Mouse (Mus musculus) megakaryocyte, embryonic 14.5 days (primary cell): ENCODE measurements at regions not wholly inside any gene's neighbourhood (a gene's known extent, or its start where the extent isn't known, plus 50 kb on each side); places are given as distances from the start of the nearest gene placed in this dataset.
"Not testable (repeated sequence)": the region's sequence is repeated elsewhere in the genome, so short reads cannot be mapped to it uniquely, and the experiment has no call there.

Source experiments
- H3K27me3 ChIP-seq: replicated peaks from 2 replicates; pipeline ENCODE3; 2012; ENCODE audit warnings: inconsistent platforms
- H3K36me3 ChIP-seq: replicated peaks from 2 replicates; pipeline ENCODE3; 2012; ENCODE audit warnings: low read length, inconsistent platforms, mixed read lengths
- H3K4me1 ChIP-seq: 2 replicates; pipeline ENCODE4 v1.6.1; 2012; ENCODE audit warnings: inconsistent platforms
- H3K4me3 ChIP-seq: replicated peaks from 2 replicates; pipeline ENCODE3; 2012; ENCODE audit warnings: moderate library complexity, mild to moderate bottlenecking, inconsistent platforms
- H3K9me3 ChIP-seq: 2 replicates; pipeline ENCODE4 v1.6.1; 2012; ENCODE audit warnings: inconsistent platforms
- FLI1 ChIP-seq: IDR thresholded peaks from 2 replicates; pipeline ENCODE4 v1.6.1; 2012; ENCODE audit warnings: low read length, inconsistent platforms, mixed read lengths
- GATA1 ChIP-seq: IDR thresholded peaks from 3 replicates; pipeline ENCODE4 v1.6.1; 2012; ENCODE audit warnings: mixed read lengths, low read length, inconsistent platforms, borderline replicate concordance

GRCm38 (mm10) chr5:77909218-77909617 lies 501.4 kb upstream of the Igfbp7 start:
- TF ChIP-seq FLI1 = no peak
- no peak for TF ChIP-seq GATA1
- no peaks in the 10 kb centered on the region for H3K36me3 ChIP-seq
- H3K4me1 ChIP-seq = no peaks in the 10 kb centered on the region
- H3K27me3 ChIP-seq = no peaks in the 10 kb centered on the region
- H3K4me3 ChIP-seq = no peak overlapping the region
- H3K9me3 ChIP-seq = no peaks in the 10 kb centered on the region

DNA sequence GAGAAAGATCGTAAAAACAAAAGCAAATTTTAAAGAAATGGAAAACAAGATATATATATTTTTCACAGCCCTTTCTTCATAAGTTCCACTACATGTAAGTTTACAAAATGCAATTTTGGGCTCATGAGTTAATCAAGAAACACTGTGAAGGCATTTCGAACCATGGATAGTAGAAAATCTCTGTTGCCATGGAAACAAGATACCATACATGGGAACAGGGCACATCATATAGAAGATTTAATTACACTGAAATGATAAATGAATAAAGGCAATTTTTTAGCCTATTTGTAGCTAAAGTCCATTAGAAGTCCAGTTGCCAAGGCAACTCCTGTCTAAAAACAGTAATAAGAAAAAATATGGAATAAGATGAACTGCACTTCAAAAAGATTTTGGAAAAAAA lies 484.2 kb upstream of the Igfbp7 start:
- peaks cover 11% of the 10 kb centered on the region for H3K9me3 ChIP-seq
- H3K27me3 ChIP-seq, H3K36me3 ChIP-seq, H3K4me3 ChIP-seq, H3K4me1 ChIP-seq: not testable (repeated sequence)

DNA sequence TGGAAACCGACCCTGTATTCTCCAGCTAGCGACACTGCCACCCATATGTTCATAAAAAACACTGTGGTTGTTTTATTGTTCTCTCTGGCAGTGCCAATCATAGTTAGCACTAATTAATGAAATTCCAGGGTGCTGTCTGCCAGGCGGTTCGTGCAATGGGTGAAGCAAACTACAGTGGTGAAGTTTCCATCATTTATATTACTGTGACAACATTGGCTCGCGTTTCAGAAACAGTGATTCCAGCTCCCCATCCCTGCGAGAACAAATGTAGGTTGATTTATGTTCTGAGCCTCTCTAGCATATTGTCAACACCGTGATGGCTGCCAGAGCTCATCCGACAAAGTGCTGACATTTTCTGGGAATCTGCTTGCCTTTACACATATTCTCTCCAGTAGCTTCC lies 480.7 kb upstream of the Igfbp7 start:
- Histone ChIP-seq H3K4me3 (no peak overlapping the region), H3K9me3 (peaks cover 32% of the 10 kb centered on the region), H3K36me3 (no peaks in the 10 kb centered on the region), H3K27me3 (no peaks in the 10 kb centered on the region), H3K4me1 (no peaks in the 10 kb centered on the region)
- no peak for TF ChIP-seq FLI1
- no peak for TF ChIP-seq GATA1

DNA sequence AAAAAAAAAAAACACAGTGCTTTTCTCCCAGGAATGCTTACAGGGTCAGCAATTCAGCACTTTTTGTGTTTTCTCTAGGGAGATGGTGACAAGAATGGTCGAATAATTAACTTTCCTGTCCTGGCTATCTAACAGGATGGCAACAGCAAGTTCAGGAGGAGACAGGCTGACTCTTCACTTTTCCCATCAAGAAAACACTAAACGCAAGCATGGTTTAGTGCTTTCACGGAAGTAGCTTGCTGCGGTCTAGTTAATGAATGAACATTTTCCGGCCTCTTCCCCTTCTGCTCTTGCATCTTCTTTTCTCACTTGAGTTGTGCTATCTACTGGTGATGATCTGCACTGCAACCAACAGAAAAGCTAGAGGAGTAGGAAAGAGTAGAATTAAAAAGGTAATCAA lies 463.6 kb upstream of the Igfbp7 start:
- TF ChIP-seq FLI1 (no peak), GATA1 (no peak)
- no peaks in the 10 kb centered on the region for H3K36me3 ChIP-seq
- H3K4me3 ChIP-seq = no peak overlapping the region
- peaks cover 16% of the 10 kb centered on the region for H3K9me3 ChIP-seq
- H3K27me3 ChIP-seq = no peaks in the 10 kb centered on the region
- no peaks in the 10 kb centered on the region for H3K4me1 ChIP-seq

DNA sequence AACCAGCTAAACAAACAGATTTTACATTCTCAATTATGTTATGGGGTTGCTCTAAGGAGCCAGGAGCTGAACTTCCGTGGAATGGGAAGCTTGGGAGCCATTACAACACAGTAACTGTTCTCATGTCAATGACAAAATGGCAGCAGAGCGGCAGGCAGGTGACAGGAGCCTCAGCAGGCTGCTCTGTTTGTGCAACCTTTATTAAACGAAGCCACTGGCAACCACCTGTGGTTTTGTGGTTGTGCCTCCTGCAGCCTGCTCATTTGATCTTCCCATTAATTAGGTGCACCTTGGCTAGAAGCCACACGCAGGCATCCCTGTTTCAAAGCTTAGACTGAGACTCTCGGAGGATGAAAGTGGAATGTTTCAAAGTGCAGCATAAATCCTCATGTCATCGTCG lies 457.5 kb upstream of the Igfbp7 start:
- Histone ChIP-seq H3K9me3 (peaks cover 27% of the 10 kb centered on the region), H3K27me3 (no peaks in the 10 kb centered on the region), H3K4me3 (no peak overlapping the region), H3K36me3 (no peaks in the 10 kb centered on the region), H3K4me1 (no peaks in the 10 kb centered on the region)
- no peak for TF ChIP-seq FLI1
- no peak for TF ChIP-seq GATA1

DNA sequence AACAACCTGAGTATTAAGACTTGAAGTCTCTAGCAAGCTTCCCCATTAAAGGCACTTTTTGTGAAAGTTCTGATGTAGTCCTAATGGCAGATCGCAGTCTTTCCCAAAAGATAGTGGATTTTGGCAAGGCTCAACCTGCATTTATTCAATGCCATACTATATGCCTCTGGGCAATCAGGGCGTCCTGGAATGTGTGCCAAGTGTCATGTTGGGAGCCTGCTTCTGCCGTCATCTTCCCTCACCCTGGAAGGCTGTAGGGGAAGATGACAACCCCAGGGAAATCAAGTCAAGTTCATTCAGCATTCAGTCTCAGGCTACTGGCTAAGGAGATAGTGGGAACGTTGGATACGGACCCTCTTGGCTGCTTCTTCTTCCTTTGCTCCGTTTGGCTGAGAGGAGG lies 447.4 kb upstream of the Igfbp7 start:
- TF ChIP-seq FLI1 = no peak
- no peak for TF ChIP-seq GATA1
- Histone ChIP-seq H3K4me1 (no peaks in the 10 kb centered on the region), H3K9me3 (peaks cover 39% of the 10 kb centered on the region)

GRCm38 (mm10) chr5:77853999-77854784 lies 446.4 kb upstream of the Igfbp7 start:
- Histone ChIP-seq H3K9me3 (peaks cover 45% of the 10 kb centered on the region), H3K27me3 (no peaks in the 10 kb centered on the region), H3K4me1 (no peaks in the 10 kb centered on the region), H3K4me3 (no peak overlapping the region), H3K36me3 (no peaks in the 10 kb centered on the region)
- TF ChIP-seq FLI1 (no peak), GATA1 (no peak)

More for the DNA sequence above, 447.4 kb upstream of the Igfbp7 start:
- Histone ChIP-seq H3K4me3 (no peak overlapping the region), H3K36me3 (no peaks in the 10 kb centered on the region), H3K27me3 (no peaks in the 10 kb centered on the region)

DNA sequence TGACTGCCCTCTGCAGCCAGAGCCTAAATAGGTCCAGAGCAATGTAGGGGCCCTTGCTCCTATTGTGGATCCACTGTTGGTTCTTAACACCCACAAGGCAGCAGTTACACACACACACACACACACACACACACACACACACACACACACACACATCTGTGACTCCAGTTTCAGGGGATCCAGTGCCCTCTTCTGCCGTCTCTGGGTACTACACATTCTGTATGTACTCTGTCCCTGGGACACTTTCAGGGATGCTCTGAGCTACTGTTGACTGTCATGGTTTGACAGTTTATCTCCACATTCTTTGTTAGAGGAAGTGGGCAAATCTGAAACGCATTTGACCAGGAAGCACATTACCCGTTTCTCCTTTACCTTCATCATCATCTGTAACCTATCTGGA lies 443.8 kb upstream of the Igfbp7 start:
- Histone ChIP-seq H3K9me3 (peaks cover 37% of the 10 kb centered on the region), H3K27me3 (no peaks in the 10 kb centered on the region), H3K4me1 (no peaks in the 10 kb centered on the region), H3K4me3 (no peak overlapping the region), H3K36me3 (no peaks in the 10 kb centered on the region)
- TF ChIP-seq GATA1 = no peak
- no peak for TF ChIP-seq FLI1

DNA sequence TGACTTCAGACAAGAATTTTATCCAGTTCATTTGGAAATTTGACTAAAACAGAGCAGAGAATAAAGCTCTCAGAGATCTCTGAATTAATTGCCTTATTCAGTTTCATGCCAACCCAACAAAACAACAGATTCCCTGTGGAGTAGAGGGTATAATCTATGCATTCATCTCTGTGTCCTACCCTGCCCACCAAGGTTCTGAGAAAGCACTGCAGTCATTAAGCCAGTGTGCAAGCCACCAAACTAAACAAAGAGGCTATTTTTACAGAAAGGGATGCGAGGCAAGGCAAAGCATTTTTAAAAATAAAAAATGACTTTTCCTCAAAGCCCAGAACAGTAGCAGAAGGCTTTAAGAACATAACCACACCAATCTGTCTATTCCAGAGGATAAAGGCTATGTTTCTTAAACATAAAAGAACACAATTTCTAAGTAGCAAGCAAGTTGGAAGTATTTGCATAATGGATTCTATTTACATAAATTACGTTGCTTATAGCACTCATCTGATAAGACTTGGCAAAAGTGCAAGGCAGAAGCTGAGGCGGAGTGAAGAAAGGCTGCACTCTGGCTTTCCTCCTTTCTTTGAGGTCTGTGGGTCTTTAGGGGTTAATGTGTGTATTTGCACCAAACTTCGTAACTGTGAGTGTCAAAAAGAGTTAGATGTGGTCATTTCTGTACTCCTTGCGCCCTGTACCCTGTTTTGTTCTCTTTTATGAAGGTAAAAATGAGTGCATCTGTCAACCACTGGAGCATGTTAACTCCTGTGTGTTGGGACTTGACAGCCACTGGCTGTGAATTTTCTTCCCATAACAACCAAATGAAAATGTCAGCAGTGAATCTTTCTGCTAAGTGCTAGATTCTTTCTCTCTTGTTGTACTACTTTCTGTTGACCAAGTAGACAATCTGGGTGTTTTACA lies 430.6 kb upstream of the Igfbp7 start:
- no peaks in the 10 kb centered on the region for H3K4me1 ChIP-seq
- no peaks in the 10 kb centered on the region for H3K27me3 ChIP-seq
- TF ChIP-seq FLI1 = no peak
- no peak overlapping the region for H3K4me3 ChIP-seq
- peaks cover 15% of the 10 kb centered on the region for H3K9me3 ChIP-seq
- H3K36me3 ChIP-seq = no peaks in the 10 kb centered on the region

DNA sequence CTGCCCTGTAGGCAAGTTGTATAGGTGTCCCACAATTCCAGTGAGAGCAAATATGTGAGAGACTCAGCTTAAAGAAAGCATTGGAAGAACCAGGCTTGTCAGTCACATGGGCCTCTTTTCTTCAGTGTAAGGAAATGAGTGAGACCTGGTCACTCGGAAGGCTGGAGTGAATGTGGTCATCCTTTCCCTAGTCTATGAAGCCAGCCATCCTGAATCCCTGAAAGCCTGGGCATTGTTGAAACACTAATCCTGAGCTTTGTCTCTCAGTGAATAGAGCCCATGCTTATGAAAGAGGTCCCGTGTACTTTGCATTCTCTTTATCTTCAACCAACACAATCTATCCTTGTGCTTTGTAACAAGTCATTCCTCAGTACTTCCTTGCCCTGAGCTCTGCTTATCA lies 420.1 kb upstream of the Igfbp7 start:
- TF ChIP-seq FLI1 = no peak
- TF ChIP-seq GATA1 = no peak
- H3K4me3 ChIP-seq = no peak overlapping the region
- H3K27me3 ChIP-seq = no peaks in the 10 kb centered on the region
- no peaks in the 10 kb centered on the region for H3K4me1 ChIP-seq
- peaks cover 41% of the 10 kb centered on the region for H3K9me3 ChIP-seq
- H3K36me3 ChIP-seq = no peaks in the 10 kb centered on the region

DNA sequence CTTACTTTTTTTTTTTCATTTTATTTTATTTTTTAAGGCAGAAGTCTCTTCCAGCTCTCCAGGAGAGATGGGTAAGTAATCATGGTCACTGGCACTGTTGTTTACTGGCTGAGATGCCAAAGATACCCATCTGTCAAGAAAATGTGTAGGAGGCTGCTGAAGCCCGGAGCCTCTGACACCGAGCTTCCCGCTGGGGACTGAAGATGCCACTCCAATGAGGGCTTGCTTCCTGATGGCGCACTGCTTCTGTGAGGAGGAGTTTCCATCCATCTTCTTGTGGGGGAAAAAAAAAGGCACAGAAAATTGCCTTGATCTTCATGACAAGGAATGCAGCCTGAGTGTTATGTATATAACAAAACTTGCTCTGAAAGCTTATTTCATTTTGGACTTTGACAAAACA lies 418.2 kb upstream of the Igfbp7 start:
- no peaks in the 10 kb centered on the region for H3K36me3 ChIP-seq
- H3K4me3 ChIP-seq = no peak overlapping the region
- no peaks in the 10 kb centered on the region for H3K27me3 ChIP-seq
- TF ChIP-seq FLI1 (no peak), GATA1 (no peak)
- peaks cover 44% of the 10 kb centered on the region for H3K9me3 ChIP-seq
- no peaks in the 10 kb centered on the region for H3K4me1 ChIP-seq
